15 mouse cellular contexts compared by ENCODE assay signal in the genomic region with DNA sequence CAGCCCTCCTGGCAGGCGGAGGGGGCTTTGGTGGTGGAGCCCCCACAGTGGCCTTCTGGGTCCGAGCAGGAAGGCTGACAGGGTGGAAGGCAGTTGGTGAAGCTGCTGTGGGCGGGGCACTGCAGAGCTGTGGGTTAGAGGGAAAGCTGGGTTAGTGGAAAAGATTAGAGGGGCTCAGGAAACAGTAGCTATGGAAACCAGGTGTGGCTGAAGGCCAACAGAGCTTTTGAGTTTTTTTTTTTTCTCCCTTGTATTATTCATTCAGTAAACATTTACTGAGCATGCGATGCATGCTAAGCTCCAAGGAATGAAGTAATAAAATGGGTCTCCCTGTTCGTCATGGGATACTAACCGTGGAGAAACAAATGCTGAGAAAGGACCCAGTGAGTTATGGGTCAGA. TPM values are rescaled to one million over a fixed set of nuclear protein-coding genes. Genes with fewer than 3 reads are reported as not detected.
DNase-seq lines count a peak whose midpoint lies in the region; ATAC-seq and TF ChIP-seq lines count a peak whose summit lies in the region.
"Had no signal": no experiment of that assay in that cellular context is flagged by ENCODE, and none has a peak within 500 bp of the region (broad histone marks: within the 10 kb centered on the region; RNA-seq: fewer than 3 reads in every experiment).

No protein-coding gene starts in this region.

- H3K4me2 ChIP-seq in lung, embryonic 14.5 days, result no peak overlapping the region
- no peak overlapping the region for H3K4me2 ChIP-seq in stomach, embryonic 15.5 days
- H3K4me2 ChIP-seq: liver, embryonic 13.5 days had no signal

- H3K9me3 ChIP-seq in lung, embryonic 14.5 days (ENCODE audit: low read depth, low read length), result no peaks in the 10 kb centered on the region
- H3K9me3 ChIP-seq in stomach, embryonic 15.5 days, result no peaks in the 10 kb centered on the region
- H3K9me3 ChIP-seq: heart, embryonic 10.5 days; hindbrain, embryonic 10.5 days; liver, embryonic 13.5 days had no signal

- no peak for TF ChIP-seq POLR2A in brain, embryonic 14.5 days (IDR thresholded peaks at IDR 0.05; ENCODE audit: borderline replicate concordance, extremely low read depth, insufficient read depth, insufficient read length, poor library complexity, severe bottlenecking)

- no peak for ATAC-seq in lung, embryonic 14.5 days (ENCODE audit: insufficient read depth)
- ATAC-seq in stomach, embryonic 15.5 days (ENCODE audit: insufficient read depth, low FRiP score, low read depth), result peak; percentile 71; the same call in 1 of the 2 replicates
- no peak for ATAC-seq in erythroid progenitor cell, adult 5-6 weeks (replicated peaks; ENCODE audit: low FRiP score, poor library complexity, severe bottlenecking)

- WGBS in lung, embryonic 14.5 days, result 39% methylated on average over 6 of the region's 6 CpGs
- 43% methylated on average over 6 of the region's 6 CpGs for WGBS in stomach, embryonic 15.5 days

- no peak overlapping the region for H3K9ac ChIP-seq in lung, embryonic 14.5 days
- H3K9ac ChIP-seq in stomach, embryonic 15.5 days, result no peak overlapping the region
- H3K9ac ChIP-seq: liver, embryonic 13.5 days had no signal

- H3K36me3 ChIP-seq in lung, embryonic 14.5 days (ENCODE audit: insufficient read depth), result no peaks in the 10 kb centered on the region
- no peaks in the 10 kb centered on the region for H3K36me3 ChIP-seq in stomach, embryonic 15.5 days
- H3K36me3 ChIP-seq: heart, embryonic 10.5 days; hindbrain, embryonic 10.5 days; liver, embryonic 13.5 days had no signal

- no peaks in the 10 kb centered on the region for H3K4me1 ChIP-seq in lung, embryonic 14.5 days (ENCODE audit: insufficient read depth)
- peaks cover 6% of the 10 kb centered on the region; the same call in 1 of the 2 replicates for H3K4me1 ChIP-seq in stomach, embryonic 15.5 days

- no peak overlapping the region for H3K4me3 ChIP-seq in lung, embryonic 14.5 days (ENCODE audit: low read depth, low read length)
- H3K4me3 ChIP-seq in stomach, embryonic 15.5 days (replicated peaks), result no peak overlapping the region
- H3K4me3 ChIP-seq: heart, embryonic 10.5 days; hindbrain, embryonic 10.5 days; layer of hippocampus, adult 2 months; liver, embryonic 13.5 days had no signal

- peak; percentile 50 for DNase-seq in lung, embryonic 14.5 days
- no peak for DNase-seq in lung, postnatal 36 days
- peak; percentile 10 for DNase-seq in 416B (ENCODE audit: low read depth)
- peak; percentile 42 for DNase-seq in brain, embryonic 14.5 days (ENCODE audit: low read depth)
- DNase-seq in gastrocnemius, adult 8-10 months (ENCODE audit: low spot score in 2 of 2), result no peak
- DNase-seq in kidney, adult 8-10 months, result no peak
- DNase-seq: adrenal gland, postnatal 36 days; kidney, adult 9 months; liver, embryonic 13.5 days; spleen, adult 18-20 months had no signal

- no peaks in the 10 kb centered on the region for H3K27me3 ChIP-seq in lung, embryonic 14.5 days (ENCODE audit: insufficient read depth, low read length)
- H3K27me3 ChIP-seq in stomach, embryonic 15.5 days (replicated peaks), result no peaks in the 10 kb centered on the region
- H3K27me3 ChIP-seq: liver, embryonic 13.5 days had no signal

- no peak for TF ChIP-seq CTCF in lung, embryonic 14.5 days (IDR thresholded peaks at IDR 0.05; ENCODE audit: low read depth)
- TF ChIP-seq CTCF in brain, embryonic 14.5 days (IDR thresholded peaks at IDR 0.05; ENCODE audit: borderline replicate concordance, extremely low read depth, insufficient read depth, insufficient read length), result no peak

- no peak overlapping the region for H3K27ac ChIP-seq in lung, embryonic 14.5 days (ENCODE audit: low read depth)
- peak overlapping the region; percentile 44; the same call in 1 of the 2 replicates for H3K27ac ChIP-seq in stomach, embryonic 15.5 days
- H3K27ac ChIP-seq: heart, embryonic 10.5 days; hindbrain, embryonic 10.5 days; layer of hippocampus, adult 2 months; liver, embryonic 13.5 days had no signal

RNA-seq across cellular contexts. Expression of a gene that starts 51.2 kb away (rescaled TPM):
- polyA plus RNA-seq in lung, embryonic 14.5 days (2014; fragmentation: Nextera tagmentation; extraction: Ambion mirVana), result 0.18 and 0.24 TPM in 2 replicates
- 0.20 and 0.30 TPM in 2 replicates for polyA plus RNA-seq in brain, embryonic 14.5 days (2012; rRNA removed)
- polyA plus RNA-seq in stomach, embryonic 15.5 days (2015; fragmentation: Nextera tagmentation; extraction: Ambion mirVana), result 0.72 and 0.94 TPM in 2 replicates
- total RNA-seq in gastrocnemius, adult 8-10 months (2022), result under 1 TPM in 2 of 4 experiments, not detected in 2; 0.02 to 0.54 TPM
- total RNA-seq in erythroid progenitor cell, adult 5-6 weeks (2015; ENCODE audit: low replicate concordance), result not detected in 2 replicates
- total RNA-seq in erythroid progenitor cell, adult 5-6 weeks (2017; ENCODE audit: low replicate concordance), result not detected in 2 replicates

Comparison
In these comparisons a context has a peak if more than half of its experiments do, and no peak if none do; other contexts are left out.
1. DNase-seq: peak in lung, embryonic 14.5 days (single experiment), 416B (single experiment) and brain, embryonic 14.5 days (single experiment); none in lung, postnatal 36 days (single experiment), gastrocnemius, adult 8-10 months (0 of 2) and kidney, adult 8-10 months (0 of 2).